Mouse (Mus musculus) kidney, adult 2 months (tissue): ENCODE measurements at regions not wholly inside any gene's neighbourhood (a gene's known extent, or its start where the extent isn't known, plus 50 kb on each side); places are given as distances from the start of the nearest gene placed in this dataset.

Experiments
- CTCF ChIP-seq: fragments of 200-500 bp; conservative IDR thresholded peaks from 2 replicates; pipeline ENCODE4 v1.5.1; 2011; ENCODE audit warnings: low read depth, mild to moderate bottlenecking, control low read depth, low read length, moderate library complexity, mixed read lengths; ENCODE audit not compliant: insufficient read depth, insufficient read length
- POLR2A ChIP-seq: fragments of 200-500 bp; IDR thresholded peaks from one replicate; pipeline ENCODE4 v1.6.1; 2011; ENCODE audit warnings: low read depth, low read length, control low read depth

DNA sequence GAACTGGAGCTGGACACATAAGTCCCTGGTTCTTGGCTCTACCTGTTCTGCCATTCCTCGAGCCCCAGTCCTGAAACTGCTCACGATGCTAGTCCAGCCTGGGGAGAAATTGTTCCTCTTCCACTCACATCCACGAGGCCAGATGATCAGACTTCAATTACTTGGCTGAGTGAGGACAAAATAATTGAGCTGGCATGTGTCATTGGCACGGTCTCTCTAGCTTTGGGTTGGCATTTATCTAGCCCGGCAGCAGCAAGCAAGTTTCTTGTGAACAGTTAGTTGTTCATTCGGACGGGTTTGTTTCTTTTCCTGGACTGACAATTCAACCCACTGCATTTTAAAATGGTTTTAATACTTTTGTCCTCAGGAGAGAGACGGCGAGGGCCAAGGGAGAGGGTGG, 482.2 kb upstream of the Gm19410 start:
- no peak for TF ChIP-seq CTCF
- no peak for TF ChIP-seq POLR2A
